Mouse (Mus musculus) kidney, postnatal 10 days (tissue): ENCODE measurements around the gene Ssh2.

Experiments used
- DNase-seq: peaks from one replicate; pipeline ENCODE4 v3.0.0; 2021; ENCODE audit warnings: mixed read lengths

Ssh2 gene

GRCm38 (mm10) chr11:77465111-77465510, 249.0 kb downstream of the Ssh2 start:
- no peak for DNase-seq

DNA sequence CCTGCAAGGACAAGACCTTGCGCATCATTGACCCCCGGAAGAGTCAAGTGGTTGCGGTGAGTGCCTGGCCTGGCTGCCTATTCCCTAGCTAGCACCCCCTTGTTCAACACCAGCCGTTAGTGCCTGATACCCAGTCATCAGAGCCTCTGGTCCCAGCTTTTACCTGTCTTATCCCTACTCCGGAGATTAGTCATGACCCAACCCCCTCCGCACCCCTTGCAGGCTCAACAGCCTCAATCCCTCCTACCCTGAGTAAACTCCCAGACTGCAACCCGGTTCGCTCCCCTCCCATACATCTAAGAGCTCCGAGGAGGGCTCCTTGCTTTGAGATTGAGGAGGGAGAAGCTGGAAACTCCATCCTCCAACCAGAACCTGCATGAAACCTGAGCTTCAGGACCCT, 250.5 kb downstream of the Ssh2 start:
- no peak for DNase-seq

DNA sequence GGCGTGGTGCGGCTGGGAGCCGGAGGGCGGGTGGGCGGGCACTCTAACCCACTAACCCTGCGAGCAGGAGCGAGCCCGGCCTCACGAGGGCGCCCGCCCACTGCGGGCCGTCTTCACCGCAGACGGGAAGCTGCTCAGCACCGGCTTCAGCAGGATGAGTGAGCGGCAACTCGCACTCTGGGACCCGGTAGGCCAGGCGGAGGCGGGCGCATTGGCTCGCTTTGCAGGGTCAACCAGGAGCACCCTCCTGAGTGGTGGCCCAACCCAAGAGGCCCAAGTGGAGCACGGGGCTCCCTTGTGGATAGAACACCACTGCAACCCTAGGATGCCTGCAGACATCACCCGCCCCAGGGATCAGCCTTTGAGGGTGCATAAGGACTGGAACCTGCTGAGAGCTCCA, 251.1 kb downstream of the Ssh2 start:
- peak; percentile 88 for DNase-seq

DNA sequence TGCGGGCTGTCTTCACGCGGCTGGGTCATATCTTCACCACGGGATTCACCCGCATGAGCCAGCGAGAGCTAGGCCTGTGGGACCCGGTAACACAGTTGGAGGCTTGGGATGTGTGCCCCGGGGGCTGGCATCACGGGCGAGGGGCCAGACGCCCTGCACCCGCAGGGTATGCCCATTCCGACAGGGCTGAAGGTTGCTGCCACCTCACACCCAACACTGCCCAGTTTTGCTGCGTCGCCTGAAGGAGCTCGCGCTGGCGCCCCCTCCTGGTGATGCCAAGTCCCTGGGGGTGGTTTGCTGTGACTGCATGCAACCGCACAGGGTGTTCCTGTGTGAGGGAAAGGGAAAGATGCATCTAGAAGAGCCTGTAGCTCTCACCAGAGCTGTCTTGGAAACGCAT, 251.7 kb downstream of the Ssh2 start:
- peak; percentile 87 for DNase-seq

- no peak for DNase-seq
Measured at GRCm38 (mm10) chr11:77468397-77468796, 252.3 kb downstream of the Ssh2 start.

DNA sequence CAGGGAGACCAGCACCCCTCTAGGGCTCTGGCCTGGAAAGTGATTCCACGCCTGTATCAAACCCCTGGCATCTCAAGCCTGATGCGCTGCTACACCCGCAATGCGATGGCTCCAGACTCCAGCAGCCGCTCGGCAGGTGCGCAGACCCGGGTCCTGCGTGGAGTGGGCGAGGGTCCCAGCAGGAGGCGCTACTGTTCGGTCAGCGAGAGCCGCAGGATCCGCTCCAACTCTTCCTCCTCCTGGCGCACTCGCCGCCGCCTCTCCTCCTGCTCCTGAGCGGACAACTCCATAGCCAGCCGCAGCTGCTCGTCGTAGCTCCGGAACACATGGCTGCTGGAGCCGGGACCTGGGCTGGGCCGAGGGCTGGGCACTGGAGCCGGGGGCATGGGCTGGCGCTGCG, 255.3 kb downstream of the Ssh2 start:
- DNase-seq = no peak

DNA sequence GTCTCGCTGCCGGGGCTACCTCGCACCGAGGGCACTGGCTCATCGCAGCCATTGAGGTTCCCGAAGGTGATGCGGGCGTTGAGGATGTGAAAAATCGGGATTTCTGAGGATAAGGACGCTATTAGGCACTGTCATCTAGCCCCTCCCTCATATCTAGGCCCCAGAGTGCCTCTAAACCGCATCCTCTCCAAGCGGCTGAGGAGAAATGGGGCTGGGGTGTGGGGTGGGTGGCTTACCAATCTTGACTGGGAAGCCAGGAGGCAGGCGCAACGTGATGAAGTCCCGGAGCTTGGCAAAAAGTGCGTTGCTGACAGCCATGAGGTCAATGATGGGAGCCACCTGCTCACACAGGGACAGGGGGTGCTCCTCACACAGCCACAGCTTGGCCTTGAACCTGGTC, 256.7 kb downstream of the Ssh2 start:
- DNase-seq = no peak

GRCm38 (mm10) chr11:77476216-77476615, 260.1 kb downstream of the Ssh2 start:
- no peak for DNase-seq

DNA sequence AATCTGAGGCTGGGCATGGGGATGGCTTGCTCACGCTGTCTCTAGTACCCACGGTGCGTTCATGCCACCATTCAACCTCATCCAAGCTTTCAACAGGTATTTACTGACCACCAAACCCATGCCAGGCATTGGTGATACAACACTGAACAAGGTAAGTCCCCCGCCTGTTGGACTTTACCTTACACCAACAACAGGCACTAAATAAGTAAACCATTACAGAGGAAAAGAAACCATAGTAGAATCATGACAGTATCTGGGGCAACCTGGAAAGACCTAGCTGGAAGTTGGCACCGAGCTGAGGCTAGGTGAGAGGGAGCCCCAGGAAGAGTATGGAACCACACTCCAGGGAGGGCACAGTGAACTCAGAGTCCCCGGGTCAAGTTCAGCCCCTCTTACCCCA, 260.8 kb downstream of the Ssh2 start:
- DNase-seq = no peak

GRCm38 (mm10) chr11:77483043-77483442, 267.0 kb downstream of the Ssh2 start:
- no peak for DNase-seq

GRCm38 (mm10) chr11:77483510-77484255, 267.6 kb downstream of the Ssh2 start:
- no peak for DNase-seq

DNA sequence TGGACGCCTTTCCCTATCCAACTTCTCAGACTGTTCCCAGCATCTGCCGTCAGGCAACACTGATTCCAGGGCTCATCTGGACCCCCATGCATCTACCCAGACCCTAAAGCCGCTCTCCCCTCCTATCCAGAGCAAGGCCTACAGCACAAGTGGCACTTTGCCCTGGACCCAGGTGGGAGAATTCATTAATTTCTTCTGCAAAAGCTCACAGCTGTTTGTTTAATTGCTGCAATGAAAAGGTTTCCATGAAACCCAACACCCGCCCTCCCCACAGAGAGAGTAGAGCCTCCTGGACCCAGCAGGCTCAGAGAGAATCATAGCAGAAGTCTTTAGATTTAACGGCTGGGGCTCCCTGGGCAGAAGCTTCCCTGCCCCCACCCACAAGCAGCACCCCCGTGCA, 269.1 kb downstream of the Ssh2 start:
- DNase-seq = no peak

DNA sequence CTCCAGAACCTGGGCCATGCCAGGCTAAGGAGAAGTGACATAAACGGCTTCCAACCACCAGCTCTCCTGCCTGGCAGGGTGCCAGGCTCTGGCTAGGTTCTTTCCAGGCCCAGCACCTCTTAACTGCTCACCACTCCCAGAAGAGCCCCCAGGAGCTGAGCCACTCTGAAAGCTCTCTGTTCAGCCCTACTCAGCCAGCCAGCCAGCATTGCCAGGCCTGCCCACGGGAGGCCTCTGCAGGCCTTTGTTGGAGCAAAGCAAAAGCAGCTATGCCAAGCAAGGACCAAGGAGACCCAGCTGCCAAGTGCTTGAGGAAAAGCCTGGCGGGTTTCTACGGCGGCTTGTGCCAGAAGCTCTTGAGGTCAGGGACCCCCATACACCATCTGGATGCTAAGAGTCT, 270.7 kb downstream of the Ssh2 start:
- peak; percentile 49 for DNase-seq

GRCm38 (mm10) chr11:77488771-77489581, 272.9 kb downstream of the Ssh2 start:
- peak; percentile 49 for DNase-seq

DNA sequence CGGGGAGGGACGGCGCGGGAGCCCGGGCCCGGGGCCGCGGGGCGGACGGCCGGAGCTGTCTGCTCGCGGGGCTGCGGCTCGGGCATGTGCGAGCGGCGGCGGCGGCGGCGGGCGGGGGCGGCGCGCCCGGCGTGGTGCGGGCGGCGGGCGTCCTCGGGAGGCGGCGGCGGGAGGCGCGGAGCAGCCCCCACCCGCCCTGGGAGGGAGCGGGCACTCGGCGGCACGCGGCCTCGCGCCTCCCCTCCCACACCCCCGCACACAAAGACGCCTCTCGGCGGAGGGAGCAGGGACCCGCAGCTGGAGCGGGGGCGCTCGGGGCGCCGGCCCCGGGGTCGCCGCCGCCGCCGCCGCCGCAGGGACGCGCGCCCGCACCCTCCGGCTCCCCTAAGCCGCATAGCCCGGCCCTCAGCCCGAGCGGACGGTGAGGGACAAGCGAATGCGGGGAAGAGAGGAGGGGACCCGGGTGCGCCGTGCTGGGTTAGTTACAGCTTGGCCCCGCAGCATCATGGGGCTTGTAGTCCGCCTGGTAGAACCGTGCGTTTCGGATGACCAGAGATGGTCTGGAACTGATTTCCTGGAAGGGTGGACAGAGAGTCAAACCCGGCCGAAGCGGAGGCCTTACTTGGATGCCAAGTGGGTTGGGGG, 273.6 kb downstream of the Ssh2 start, which contains the start of gene Ankrd13b:
Gene Ankrd13b, minus strand, starts transcription at position 88 of the 645 bp plus-strand sequence.
- peak; percentile 89 for DNase-seq

DNA sequence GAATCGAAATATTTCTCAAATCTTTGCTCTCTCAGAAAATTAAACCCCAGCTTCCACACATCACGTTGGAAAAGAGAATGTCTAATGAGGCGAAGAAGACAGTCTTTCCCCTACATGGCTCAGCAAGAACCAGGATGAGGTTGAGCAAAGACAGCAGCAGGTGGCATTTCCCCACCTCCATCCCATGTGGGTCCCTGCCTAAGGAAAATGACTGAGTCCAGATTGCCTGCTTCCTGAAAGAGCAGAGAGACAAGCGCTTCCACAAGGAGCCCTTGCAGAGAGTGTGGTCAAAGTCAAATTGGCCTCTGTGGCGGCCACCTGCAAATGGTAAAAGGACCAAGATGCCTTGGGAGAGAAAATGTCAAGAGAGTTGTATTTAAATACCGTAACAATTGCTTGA, 274.4 kb downstream of the Ssh2 start:
- no peak for DNase-seq

DNA sequence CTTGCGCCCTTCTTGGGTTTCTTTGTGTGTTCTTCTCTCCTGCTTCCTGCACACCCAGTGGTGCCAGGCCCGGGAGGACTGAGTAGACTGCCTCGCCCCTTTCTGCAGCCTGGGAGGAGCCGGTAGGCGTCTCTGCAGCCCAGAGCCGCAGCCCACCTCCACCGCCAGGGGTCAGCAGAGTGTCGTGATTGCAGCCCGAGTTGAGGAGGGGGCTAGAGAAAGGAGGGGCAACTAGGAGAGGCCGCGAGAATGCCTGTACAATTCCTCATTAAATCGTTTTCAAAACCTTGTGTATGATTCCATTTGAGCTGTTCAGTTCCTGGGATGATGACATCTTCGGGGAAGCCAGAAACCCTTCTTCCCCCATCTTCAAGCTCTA, 275.0 kb downstream of the Ssh2 start:
- peak; percentile 96 for DNase-seq

- DNase-seq = peak; percentile 86
Measured at GRCm38 (mm10) chr11:77491502-77492291, 275.6 kb downstream of the Ssh2 start.

- peak; percentile 59 for DNase-seq
Measured at GRCm38 (mm10) chr11:77492311-77492871, 276.3 kb downstream of the Ssh2 start.

DNA sequence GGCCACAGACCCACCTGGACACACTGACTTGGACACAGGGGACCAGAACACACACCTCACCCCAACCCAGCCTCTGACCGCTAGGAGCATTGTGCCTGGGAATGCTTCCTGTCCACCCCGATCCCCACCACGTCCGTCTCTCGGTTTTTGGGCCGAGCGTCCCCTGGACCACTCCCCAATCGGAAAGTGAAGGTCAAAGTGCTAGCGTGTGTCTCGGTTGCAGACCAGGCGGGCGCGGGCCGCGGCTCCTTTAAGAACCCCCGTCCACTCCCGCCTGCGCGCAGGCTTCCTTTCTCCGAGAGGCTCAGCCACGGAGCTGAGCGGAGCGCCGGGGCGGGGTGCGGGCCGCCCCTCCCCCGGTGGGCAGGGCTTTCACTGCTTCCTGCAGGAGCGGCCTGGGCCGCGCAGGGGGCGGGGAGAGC, 276.8 kb downstream of the Ssh2 start:
- peak; percentile 97 for DNase-seq

DNA sequence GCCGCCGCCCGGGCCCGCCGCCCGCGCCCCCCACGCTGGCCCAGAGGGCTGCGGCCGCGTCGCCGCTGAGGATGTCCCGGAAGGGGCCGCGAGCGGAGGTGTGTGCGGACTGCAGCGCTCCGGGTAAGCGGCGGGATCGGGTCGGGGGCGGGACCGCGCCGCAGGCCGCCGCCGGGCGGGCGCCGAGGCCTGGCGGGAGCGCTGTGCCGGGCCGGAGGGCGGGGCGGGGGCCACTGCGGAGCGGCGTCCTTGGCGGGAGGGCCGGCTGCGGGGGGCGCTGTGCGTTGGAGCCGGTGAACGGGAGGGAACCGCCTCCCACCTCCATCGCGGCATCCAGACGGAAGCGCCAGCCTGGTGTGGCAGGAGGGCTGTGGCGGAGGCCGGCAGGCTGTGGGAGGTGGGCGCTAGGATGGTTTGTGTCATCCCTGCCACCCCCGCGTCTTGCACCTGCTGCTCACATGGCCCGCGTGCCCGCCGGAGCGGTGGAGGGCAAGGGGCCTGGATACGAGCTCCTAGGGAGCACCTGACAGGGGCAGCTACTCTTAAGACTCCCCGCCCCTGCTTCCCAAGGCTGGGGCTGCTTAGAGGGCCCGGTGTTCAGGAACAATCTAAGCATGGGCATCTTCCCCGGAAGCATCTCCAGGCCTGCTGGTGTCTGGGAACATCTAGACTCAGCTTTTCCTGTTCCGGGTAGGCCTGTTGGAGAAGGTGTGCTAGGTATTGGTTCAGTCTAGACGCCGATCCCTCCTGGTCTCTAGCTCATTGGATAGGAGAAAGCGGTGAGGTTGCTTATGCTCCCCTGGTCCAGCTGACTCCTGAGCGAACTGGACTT, 277.6 kb downstream of the Ssh2 start, which contains the start of gene Git1:
Gene Git1, plus strand, starts transcription at position 51 of the 832 bp plus-strand sequence.
- DNase-seq = peak; percentile 77

DNA sequence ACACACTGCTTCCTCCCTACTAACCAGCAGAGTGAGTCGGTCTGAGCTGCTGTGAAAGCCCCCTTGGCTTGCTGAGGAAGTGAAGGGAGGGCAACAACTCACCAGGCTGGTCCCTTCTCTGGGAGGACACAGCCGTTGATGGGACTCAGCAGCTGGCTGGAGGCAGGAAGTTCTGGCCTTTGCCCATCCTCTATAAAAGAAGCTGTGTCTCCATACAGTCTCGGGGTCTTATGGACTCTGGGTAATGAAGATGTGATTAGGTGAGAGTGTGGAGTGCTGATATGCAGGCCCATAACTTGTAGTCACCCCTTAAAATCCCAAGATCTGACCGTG, 278.2 kb downstream of the Ssh2 start:
- no peak for DNase-seq
